Mouse (Mus musculus): ENCODE data around the gene Upp1.

GRCm38 (mm10) chr11:9131688-9132087 is 13.8 kb downstream of the Upp1 start:
- TF ChIP-seq POLR2A (IDR thresholded peaks at IDR 0.05; ENCODE audit: insufficient read length, low read depth) (no peak), E2F4 (IDR thresholded peaks at IDR 0.05; ENCODE audit: insufficient read depth) (no peak), MAX (IDR thresholded peaks at IDR 0.05; ENCODE audit: low read depth) (no peak), SRF (IDR thresholded peaks at IDR 0.05; ENCODE audit: control insufficient read depth, insufficient read length, low read depth) (no peak), POLR2AphosphoS2 (IDR thresholded peaks at IDR 0.05; ENCODE audit: insufficient read length, low read depth) (no peak), USF1 (IDR thresholded peaks at IDR 0.05; ENCODE audit: low read depth) (no peak), MYOG (IDR thresholded peaks at IDR 0.05; ENCODE audit: control insufficient read depth in 1 of 3, insufficient read depth in 1 of 3, insufficient read length in 2 of 3, low read depth in 2 of 3) (peak in 1 of 3 experiments; percentile 69), REST (IDR thresholded peaks at IDR 0.05; ENCODE audit: insufficient read depth, insufficient read length) (no peak), MYOD1 (IDR thresholded peaks at IDR 0.05; ENCODE audit: control insufficient read depth in 1 of 3, insufficient read length in 2 of 3, low read depth in 2 of 3) (peak in 2 of 3 experiments; percentile 64 to 87), TCF3 (IDR thresholded peaks at IDR 0.05; ENCODE audit: insufficient read length, low read depth) (no peak), CEBPB (IDR thresholded peaks at IDR 0.05; ENCODE audit: insufficient read depth, poor library complexity, severe bottlenecking) (no peak)

Measured in myocyte (in vitro differentiated cells).